Mouse (Mus musculus) forebrain, postnatal 0 days (tissue): Measurements from ENCODE around the gene Asic2. TPM values are rescaled to one million over a fixed set of nuclear protein-coding genes. Genes with fewer than 3 reads are reported as not detected.
A peak's percentile ranks its signal among the peaks of the same experiment; 100 is the strongest.

ENCODE experiments used
- ATAC-seq: fragments of 200-750 bp; cut with Nextera tagmentation; 2 replicates; pipeline ENCODE4 v1.8.0; 2017; ENCODE audit warnings: mild to moderate bottlenecking, moderate library complexity
- DNase-seq: peaks from one replicate; pipeline ENCODE4 v3.0.0-alpha.2; 2015
- H3K27ac ChIP-seq: fragments of 300-500 bp; sonication (generic); 2 replicates; pipeline ENCODE4 v1.5.1; 2014; ENCODE audit warnings: low read depth, mild to moderate bottlenecking, antibody characterized with exemption, low read length, moderate library complexity, mixed read lengths
- H3K27me3 ChIP-seq: fragments of 300-500 bp; sonication (generic); 2 replicates; pipeline ENCODE4 v1.6.1; 2014; ENCODE audit warnings: mild to moderate bottlenecking, low read length, mixed read lengths; ENCODE audit not compliant: insufficient read depth
- H3K36me3 ChIP-seq: fragments of 300-500 bp; sonication (generic); 2 replicates; pipeline ENCODE4 v1.6.1; 2014; ENCODE audit warnings: mild to moderate bottlenecking, moderate library complexity; ENCODE audit not compliant: insufficient read depth
- H3K4me1 ChIP-seq: fragments of 300-500 bp; sonication (generic); 2 replicates; pipeline ENCODE4 v1.6.1; 2014; ENCODE audit warnings: antibody characterized with exemption; ENCODE audit not compliant: insufficient read depth
- H3K4me2 ChIP-seq: fragments of 300-500 bp; sonication (generic); 2 replicates; pipeline ENCODE4 v1.6.1; 2014; ENCODE audit warnings: low read depth, mild to moderate bottlenecking, moderate library complexity
- H3K4me3 ChIP-seq: fragments of 300-500 bp; sonication (generic); 2 replicates; pipeline ENCODE4 v1.5.1; 2014; ENCODE audit warnings: low read depth, low read length, mixed read lengths
- H3K9ac ChIP-seq: fragments of 300-500 bp; sonication (generic); 2 replicates; pipeline ENCODE4 v1.6.1; 2014; ENCODE audit warnings: mild to moderate bottlenecking
- H3K9me3 ChIP-seq: fragments of 300-500 bp; sonication (generic); 2 replicates; pipeline ENCODE4 v1.6.1; 2016; ENCODE audit warnings: low read length
- CTCF ChIP-seq: sonication (generic); IDR thresholded peaks from 2 replicates; pipeline ENCODE4 v1.5.1; 2016; ENCODE audit warnings: antibody characterized with exemption, control low read depth, low read depth
- WGBS: fragments of 180-500 bp; shearing (Covaris S2); extraction: QIAGEN DNeasy Blood & Tissue Kit; methylation state at CpG from one replicate; pipeline ENCODE4 v1.1.7; 2014; 5-methylcytosine and 5-hydroxymethylcytosine counted together
- polyA plus RNA-seq: library from polyadenylated mRNA; unstranded; fragments of >200 nt; fragmentation: Nextera tagmentation; extraction: Ambion mirVana; gene quantifications from 2 replicates; pipeline ENCODE4 v1.2.1, GENCODE M21; 2015
- total RNA-seq: library from RNA; depleted of rRNA; stranded (reverse); fragments of >200 nt; gene quantifications from 2 replicates; pipeline ENCODE4 v1.2.3, GENCODE M21; 2014

Gene Asic2
- total and polyA plus RNA-seq, 2 experiments from 2014 or later, result 15.5 to 37.2 TPM

DNA sequence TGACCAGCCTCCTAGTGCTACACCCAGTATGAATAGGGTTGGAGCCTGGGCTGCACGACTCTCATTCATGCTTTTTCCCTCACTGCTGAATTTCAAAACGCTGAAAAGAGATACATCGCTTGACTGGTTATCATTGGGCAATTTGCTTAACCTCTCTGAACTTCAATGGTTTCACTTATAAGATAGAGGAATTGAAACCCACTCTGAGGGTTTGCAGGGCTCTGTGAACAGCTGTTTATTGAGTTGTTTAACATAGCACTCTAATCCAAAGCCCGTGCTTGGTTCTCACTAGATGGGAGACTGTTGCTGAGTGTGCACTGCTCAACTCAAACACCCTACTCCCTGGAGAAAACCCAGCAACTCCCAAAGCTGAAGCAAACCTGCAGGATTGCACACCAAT is 776.1 kb downstream of the Asic2 start:
- no peaks in the 10 kb centered on the region for H3K9me3 ChIP-seq
- H3K27ac ChIP-seq, result no peak overlapping the region
- H3K9ac ChIP-seq, result no peak overlapping the region
- no peaks in the 10 kb centered on the region for H3K4me1 ChIP-seq
- ATAC-seq (no peak), DNase-seq (no peak)
- WGBS, result 81% methylated on average over 4 of the region's 4 CpGs
- H3K4me2 ChIP-seq, result no peak overlapping the region
- no peak for TF ChIP-seq CTCF
- no peaks in the 10 kb centered on the region for H3K27me3 ChIP-seq
- H3K36me3 ChIP-seq, result no peaks in the 10 kb centered on the region
- no peak overlapping the region for H3K4me3 ChIP-seq

DNA sequence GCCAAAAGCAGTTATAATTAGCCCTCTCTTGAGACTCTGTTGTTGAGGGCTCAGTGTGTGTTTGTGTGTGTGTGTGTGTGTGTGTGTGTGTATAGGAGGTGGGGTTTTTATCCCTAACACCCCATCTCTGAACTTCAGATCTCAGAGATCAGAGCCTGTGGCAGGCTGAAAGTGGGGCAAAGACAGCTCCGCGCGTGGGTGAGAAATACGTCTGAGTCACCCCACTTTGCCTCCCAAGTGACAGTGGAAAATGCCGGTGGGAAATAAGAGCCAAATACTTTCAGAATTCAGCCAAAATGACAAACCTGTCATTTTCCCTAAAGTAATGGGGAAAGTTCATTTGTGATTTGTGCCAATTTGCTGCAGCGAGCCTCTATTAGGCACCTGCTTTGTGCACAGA is 779.2 kb downstream of the Asic2 start:
- no peak overlapping the region for H3K4me2 ChIP-seq
- H3K27me3 ChIP-seq, result no peaks in the 10 kb centered on the region
- WGBS, result 89% methylated on average over 6 of the region's 6 CpGs
- no peak overlapping the region for H3K4me3 ChIP-seq
- no peaks in the 10 kb centered on the region for H3K36me3 ChIP-seq
- no peak overlapping the region for H3K27ac ChIP-seq
- no peak overlapping the region for H3K9ac ChIP-seq
- H3K9me3 ChIP-seq, result no peaks in the 10 kb centered on the region
- H3K4me1 ChIP-seq, result no peaks in the 10 kb centered on the region
- DNase-seq, result no peak
- no peak for TF ChIP-seq CTCF
- ATAC-seq, result no peak

GRCm38 (mm10) chr11:81187851-81188250 is 780.4 kb downstream of the Asic2 start:
- ATAC-seq (no peak), DNase-seq (no peak)
- no peak overlapping the region for H3K9ac ChIP-seq
- 90% methylated on average over 3 of the region's 3 CpGs for WGBS
- no peak for TF ChIP-seq CTCF
- H3K9me3 ChIP-seq, result no peaks in the 10 kb centered on the region
- H3K27ac ChIP-seq, result no peak overlapping the region
- no peaks in the 10 kb centered on the region for H3K4me1 ChIP-seq
- no peak overlapping the region for H3K4me3 ChIP-seq
- H3K36me3 ChIP-seq, result no peaks in the 10 kb centered on the region
- no peak overlapping the region for H3K4me2 ChIP-seq
- no peaks in the 10 kb centered on the region for H3K27me3 ChIP-seq

GRCm38 (mm10) chr11:81184721-81185120 is 783.5 kb downstream of the Asic2 start:
- Histone ChIP-seq H3K9me3 (no peaks in the 10 kb centered on the region), H3K4me2 (no peak overlapping the region), H3K4me3 (no peak overlapping the region), H3K36me3 (no peaks in the 10 kb centered on the region), H3K27me3 (no peaks in the 10 kb centered on the region), H3K4me1 (no peaks in the 10 kb centered on the region), H3K9ac (no peak overlapping the region), H3K27ac (no peak overlapping the region)
- DNase-seq, result no peak
- no peak for TF ChIP-seq CTCF
- WGBS, result 25% methylated on average over 7 of the region's 7 CpGs
- no peak for ATAC-seq

GRCm38 (mm10) chr11:81164890-81165289 is 803.4 kb downstream of the Asic2 start:
- 86% methylated on average over 2 of the region's 2 CpGs for WGBS
- Histone ChIP-seq H3K4me1 (no peaks in the 10 kb centered on the region), H3K4me2 (no peak overlapping the region), H3K27me3 (no peaks in the 10 kb centered on the region), H3K27ac (no peak overlapping the region), H3K36me3 (no peaks in the 10 kb centered on the region), H3K4me3 (no peak overlapping the region), H3K9me3 (0 out of 2 replicates have a peak, but pooled peaks cover 8% of the 10 kb centered on the region), H3K9ac (no peak overlapping the region)
- ATAC-seq, result no peak
- no peak for TF ChIP-seq CTCF
- no peak for DNase-seq

- no peak overlapping the region for H3K9ac ChIP-seq
- H3K4me1 ChIP-seq, result no peaks in the 10 kb centered on the region
- ATAC-seq (no peak), DNase-seq (no peak)
- no peak overlapping the region for H3K27ac ChIP-seq
- no peak overlapping the region for H3K4me3 ChIP-seq
- H3K4me2 ChIP-seq, result no peak overlapping the region
- H3K27me3 ChIP-seq, result no peaks in the 10 kb centered on the region
- H3K36me3 ChIP-seq, result no peaks in the 10 kb centered on the region
- 0 out of 2 replicates have a peak, but pooled peaks cover 8% of the 10 kb centered on the region for H3K9me3 ChIP-seq
- no peak for TF ChIP-seq CTCF
- WGBS, result 50% methylated on average over 4 of the region's 4 CpGs
Observed at GRCm38 (mm10) chr11:81163056-81163455, 805.2 kb downstream of the Asic2 start.

- Histone ChIP-seq H3K27ac (no peak overlapping the region), H3K27me3 (peaks cover 6% of the 10 kb centered on the region), H3K9ac (no peak overlapping the region), H3K4me1 (peaks cover 3% of the 10 kb centered on the region; the same call in 1 of the 2 replicates), H3K9me3 (no peaks in the 10 kb centered on the region), H3K36me3 (no peaks in the 10 kb centered on the region), H3K4me3 (peak overlapping the region; percentile 63), H3K4me2 (peak overlapping the region; percentile 97)
- ATAC-seq (no peak), DNase-seq (no peak)
- no peak for TF ChIP-seq CTCF
- 6% methylated on average over 13 of the region's 13 CpGs for WGBS
Observed at GRCm38 (mm10) chr11:81153841-81154240, 814.4 kb downstream of the Asic2 start.
